Mouse (Mus musculus) stomach, embryonic 15.5 days (tissue): ENCODE results near the gene P3h3. TPM values are rescaled to one million over a fixed set of nuclear protein-coding genes. Genes with fewer than 3 reads are reported as not detected.
"Not testable (repeated sequence)": the region's sequence is repeated elsewhere in the genome, so short reads cannot be mapped to it uniquely, and the experiment has no call there.

Source experiments
- ATAC-seq: fragments of 200-750 bp; cut with Nextera tagmentation; 2 replicates; pipeline ENCODE4 v1.8.0; 2017; ENCODE audit warnings: low read depth, moderate number of reproducible peaks, moderate TSS enrichment; ENCODE audit not compliant: insufficient read depth, low FRiP score
- H3K27ac ChIP-seq: fragments of 300-500 bp; sonication (generic); 2 replicates; pipeline ENCODE4 v1.5.1; 2015; ENCODE audit warnings: mild to moderate bottlenecking, inconsistent platforms
- H3K27me3 ChIP-seq: fragments of 300-500 bp; sonication (generic); replicated peaks from 2 replicates; pipeline ENCODE4 v1.6.1; 2015; ENCODE audit warnings: inconsistent platforms
- H3K36me3 ChIP-seq: fragments of 300-500 bp; sonication (generic); 2 replicates; pipeline ENCODE4 v1.6.1; 2015; ENCODE audit warnings: inconsistent platforms
- H3K4me1 ChIP-seq: fragments of 300-500 bp; sonication (generic); 2 replicates; pipeline ENCODE4 v1.6.1; 2015; ENCODE audit warnings: inconsistent platforms
- H3K4me2 ChIP-seq: fragments of 300-500 bp; sonication (generic); 2 replicates; pipeline ENCODE4 v1.6.1; 2015; ENCODE audit warnings: mild to moderate bottlenecking, inconsistent platforms
- H3K4me3 ChIP-seq: fragments of 300-500 bp; sonication (generic); replicated peaks from 2 replicates; pipeline ENCODE4 v1.5.1; 2015; ENCODE audit warnings: inconsistent platforms
- H3K9ac ChIP-seq: fragments of 300-500 bp; sonication (generic); 2 replicates; pipeline ENCODE4 v1.6.1; 2015; ENCODE audit warnings: inconsistent platforms
- H3K9me3 ChIP-seq: fragments of 300-500 bp; sonication (generic); 2 replicates; pipeline ENCODE4 v1.6.1; 2016; ENCODE audit warnings: inconsistent platforms
- WGBS: fragments of 180-500 bp; shearing (Covaris S2); methylation state at CpG from one replicate; pipeline ENCODE4 v1.1.7; 2015; 5-methylcytosine and 5-hydroxymethylcytosine counted together
- polyA plus RNA-seq: library from polyadenylated mRNA; unstranded; fragments of >200 nt; fragmentation: Nextera tagmentation; extraction: Ambion mirVana; gene quantifications from 2 replicates; pipeline ENCODE4 v1.2.1, GENCODE M21; 2015

The P3h3 gene
- 28.4 TPM in 2 replicates for polyA plus RNA-seq

GRCm38 (mm10) chr6:124856916-124857839 is at the start of gene P3h3:
P3h3 (minus strand) TSS chr6:124857752.
- H3K27me3 ChIP-seq = peaks cover 13% of the 10 kb centered on the region

GRCm38 (mm10) chr6:124904991-124905860 is 47.7 kb upstream of the P3h3 start:
- ATAC-seq = no peak
- Histone ChIP-seq H3K4me1 (peaks cover 14% of the 10 kb centered on the region), H3K4me2 (peak overlapping the region; percentile 88), H3K27ac (peak overlapping the region; percentile 99), H3K9me3 (no peaks in the 10 kb centered on the region), H3K4me3 (peak overlapping the region; percentile 55; the same call in 1 of the 2 replicates), H3K27me3 (0 out of 2 replicates have a peak, but pooled peaks cover 7% of the 10 kb centered on the region), H3K9ac (no peak overlapping the region), H3K36me3 (no peaks in the 10 kb centered on the region)
- WGBS = 42% methylated on average over 15 of the region's 16 CpGs

More at GRCm38 (mm10) chr6:124856916-124857839, at the start of gene P3h3:
- under 1% methylated on average over 82 of the region's 86 CpGs for WGBS
- Histone ChIP-seq H3K4me1 (peaks cover 22% of the 10 kb centered on the region), H3K4me3 (peak within 1 kb of the TSS; percentile 82), H3K36me3 (0 out of 2 replicates have a peak, but pooled peaks cover 3% of the 10 kb centered on the region), H3K4me2 (peak within 1 kb of the TSS; percentile 92), H3K9ac (peak within 1 kb of the TSS; percentile 80), H3K27ac (peak within 1 kb of the TSS; percentile 95), H3K9me3 (no peaks in the 10 kb centered on the region)
- ATAC-seq = peak; percentile 85

- peak overlapping the region; percentile 43 for H3K9ac ChIP-seq
- H3K4me1 ChIP-seq = peaks cover 6% of the 10 kb centered on the region; the same call in 1 of the 2 replicates
- H3K27ac ChIP-seq = peak overlapping the region; percentile 99
- H3K4me3 ChIP-seq = peak overlapping the region; percentile 55
- 8% methylated on average over 23 of the region's 24 CpGs for WGBS
- H3K27me3 ChIP-seq = no peaks in the 10 kb centered on the region
- peak; percentile 71 for ATAC-seq
- H3K36me3 ChIP-seq = no peaks in the 10 kb centered on the region
- H3K9me3 ChIP-seq = no peaks in the 10 kb centered on the region
- H3K4me2 ChIP-seq = peak overlapping the region; percentile 88
Measured at GRCm38 (mm10) chr6:124904161-124904981, 46.8 kb upstream of the P3h3 start.

GRCm38 (mm10) chr6:124903580-124904151 is 46.1 kb upstream of the P3h3 start:
- WGBS = 0% methylated on average over 23 of the region's 23 CpGs
- H3K9ac ChIP-seq = peak overlapping the region; percentile 43
- peak overlapping the region; percentile 55 for H3K4me3 ChIP-seq
- ATAC-seq = peak; percentile 83
- H3K4me1 ChIP-seq = peaks cover 6% of the 10 kb centered on the region; the same call in 1 of the 2 replicates
- no peaks in the 10 kb centered on the region for H3K36me3 ChIP-seq
- H3K4me2 ChIP-seq = peak overlapping the region; percentile 88
- no peaks in the 10 kb centered on the region for H3K9me3 ChIP-seq
- H3K27me3 ChIP-seq = no peaks in the 10 kb centered on the region
- peak overlapping the region; percentile 99 for H3K27ac ChIP-seq

- no peak for ATAC-seq
- H3K27ac ChIP-seq = no peak overlapping the region
- no peak overlapping the region for H3K4me3 ChIP-seq
- H3K9me3 ChIP-seq = no peaks in the 10 kb centered on the region
- H3K4me1 ChIP-seq = peaks cover 6% of the 10 kb centered on the region; the same call in 1 of the 2 replicates
- no peak overlapping the region for H3K4me2 ChIP-seq
- no peaks in the 10 kb centered on the region for H3K27me3 ChIP-seq
- H3K36me3 ChIP-seq = no peaks in the 10 kb centered on the region
- no peak overlapping the region for H3K9ac ChIP-seq
Measured at GRCm38 (mm10) chr6:124901851-124902250, 44.3 kb upstream of the P3h3 start.

- 48% methylated on average over 10 of the region's 10 CpGs for WGBS
- Histone ChIP-seq H3K9ac (no peak overlapping the region), H3K4me2 (no peak overlapping the region), H3K4me1 (peaks cover 6% of the 10 kb centered on the region; the same call in 1 of the 2 replicates), H3K27ac (no peak overlapping the region), H3K36me3 (no peaks in the 10 kb centered on the region), H3K27me3 (no peaks in the 10 kb centered on the region), H3K4me3 (no peak overlapping the region), H3K9me3 (no peaks in the 10 kb centered on the region)
- no peak for ATAC-seq
Measured at GRCm38 (mm10) chr6:124900801-124901480, 43.4 kb upstream of the P3h3 start.

- H3K4me3 ChIP-seq = no peak overlapping the region
- WGBS = 59% methylated on average over 8 of the region's 8 CpGs
- H3K9ac ChIP-seq = no peak overlapping the region
- H3K4me2 ChIP-seq = no peak overlapping the region
- H3K27ac ChIP-seq = no peak overlapping the region
- H3K4me1 ChIP-seq = peaks cover 6% of the 10 kb centered on the region; the same call in 1 of the 2 replicates
- no peak for ATAC-seq
- no peaks in the 10 kb centered on the region for H3K27me3 ChIP-seq
- H3K9me3 ChIP-seq = no peaks in the 10 kb centered on the region
- H3K36me3 ChIP-seq = no peaks in the 10 kb centered on the region
Measured at GRCm38 (mm10) chr6:124900056-124900800, 42.7 kb upstream of the P3h3 start.

GRCm38 (mm10) chr6:124898359-124898758 is 40.8 kb upstream of the P3h3 start:
- no peak overlapping the region for H3K4me2 ChIP-seq
- no peak overlapping the region for H3K27ac ChIP-seq
- H3K9ac ChIP-seq = no peak overlapping the region
- no peaks in the 10 kb centered on the region for H3K27me3 ChIP-seq
- no peaks in the 10 kb centered on the region for H3K9me3 ChIP-seq
- ATAC-seq = no peak
- H3K36me3 ChIP-seq = no peaks in the 10 kb centered on the region
- WGBS = 32% methylated on average over 3 of the region's 3 CpGs
- H3K4me3 ChIP-seq = no peak overlapping the region
- H3K4me1 ChIP-seq = no peaks in the 10 kb centered on the region

- not testable (repeated sequence) for H3K9me3 ChIP-seq, ATAC-seq, H3K4me2 ChIP-seq, H3K36me3 ChIP-seq, H3K4me3 ChIP-seq, H3K4me1 ChIP-seq, H3K27ac ChIP-seq, H3K9ac ChIP-seq, H3K27me3 ChIP-seq
- 88% methylated on average over 2 of the region's 2 CpGs for WGBS
Measured at GRCm38 (mm10) chr6:124894113-124894512, 36.6 kb upstream of the P3h3 start.

GRCm38 (mm10) chr6:124890997-124891396 is 33.4 kb upstream of the P3h3 start:
- H3K27me3 ChIP-seq = no peaks in the 10 kb centered on the region
- ATAC-seq = no peak
- H3K9ac ChIP-seq = no peak overlapping the region
- no peaks in the 10 kb centered on the region for H3K9me3 ChIP-seq
- H3K4me2 ChIP-seq = no peak overlapping the region
- H3K27ac ChIP-seq = no peak overlapping the region
- no peak overlapping the region for H3K4me3 ChIP-seq
- H3K36me3 ChIP-seq = no peaks in the 10 kb centered on the region
- whole genome bisulfite sequencing = 63% methylated on average over 6 of the region's 6 CpGs
- H3K4me1 ChIP-seq = no peaks in the 10 kb centered on the region
